Mouse (Mus musculus) adrenal gland, adult 2 months (tissue): ENCODE results near the gene Cyp46a1. TPM values are rescaled to one million over a fixed set of nuclear protein-coding genes. Genes with fewer than 3 reads are reported as not detected.

Experiments
- DNase-seq: peaks from one replicate; pipeline ENCODE4 v3.0.0; 2021
- polyA plus RNA-seq: library from polyadenylated mRNA; depleted of rRNA; stranded (reverse); fragments of >200 nt; gene quantifications from 2 replicates; pipeline ENCODE4 v1.2.3, GENCODE M21; 2012
- total RNA-seq, 2 experiments: library from RNA; stranded (reverse); gene quantifications; 2 replicates each; pipeline ENCODE4 v1.2.3; 2021

The Cyp46a1 gene
- total and polyA plus RNA-seq, 3 experiments, result 1.0 to 7.5 (median 1.6) TPM

- peak; percentile 87 for DNase-seq
Observed at GRCm38 (mm10) chr12:108363796-108364195, 29.6 kb downstream of the Cyp46a1 start.

- DNase-seq, result peak; percentile 25
Observed at GRCm38 (mm10) chr12:108365340-108365739, 31.2 kb downstream of the Cyp46a1 start.

GRCm38 (mm10) chr12:108365868-108366267, 31.7 kb downstream of the Cyp46a1 start:
- no peak for DNase-seq

DNA sequence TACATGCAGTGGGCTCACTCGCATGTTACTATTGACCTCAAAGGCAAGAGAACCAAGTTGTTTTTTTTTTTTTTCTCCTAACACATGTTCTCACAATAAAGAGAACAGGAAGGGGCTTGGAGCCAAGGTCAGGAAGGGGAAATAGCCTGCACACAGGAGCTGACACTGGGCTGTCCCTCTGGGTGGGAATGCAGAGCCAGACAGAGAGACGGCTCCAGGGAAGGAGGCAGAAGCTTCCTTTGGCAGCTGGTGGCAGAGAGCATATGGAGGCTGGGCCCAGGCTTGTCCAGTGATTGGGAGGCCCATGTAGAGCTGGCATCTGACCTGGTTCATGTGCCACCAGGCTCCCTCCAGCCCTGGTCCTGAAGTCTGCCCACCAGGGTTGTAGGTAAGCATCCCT, 33.7 kb downstream of the Cyp46a1 start:
- peak; percentile 22 for DNase-seq

GRCm38 (mm10) chr12:108368921-108369320, 34.7 kb downstream of the Cyp46a1 start:
- DNase-seq, result no peak

DNA sequence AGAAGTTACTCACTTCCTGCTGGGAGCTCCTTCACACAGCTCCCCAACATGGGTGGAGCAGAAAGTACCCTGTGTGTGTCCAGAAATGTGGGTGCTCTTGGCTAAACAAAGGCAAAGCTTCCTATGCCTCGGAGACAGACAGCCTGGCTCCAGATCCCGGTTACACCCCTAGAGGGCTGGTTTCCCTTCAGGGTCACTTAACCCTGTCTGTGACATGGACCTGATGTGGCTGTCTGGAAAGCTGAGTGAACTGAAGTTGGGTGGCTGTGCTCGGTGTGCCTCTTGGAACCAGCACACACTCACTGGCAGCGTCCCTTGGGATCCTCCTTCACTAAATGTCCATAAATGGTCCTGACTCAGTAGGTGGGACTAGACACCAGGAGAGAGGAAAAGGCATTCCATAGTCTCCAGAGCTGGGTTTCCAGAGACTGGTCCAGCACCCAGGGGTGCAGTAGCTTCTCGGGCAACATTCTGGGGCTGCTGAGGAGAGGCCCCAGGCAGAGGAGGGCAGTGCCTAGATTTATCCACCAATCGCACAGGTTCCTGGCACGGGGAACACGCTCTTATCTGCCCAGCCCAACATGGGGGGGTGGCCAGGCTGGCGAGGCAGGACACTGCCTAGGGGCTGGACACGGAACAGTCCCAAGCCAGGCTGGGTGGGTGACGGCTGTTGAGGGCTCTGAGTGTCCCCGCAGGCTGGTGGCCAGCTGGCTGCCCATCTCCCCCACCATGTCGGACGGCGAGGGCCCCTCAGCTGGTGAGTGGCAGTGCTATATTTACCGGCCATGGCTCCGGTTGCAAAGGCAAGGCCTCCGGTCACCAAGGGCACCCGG, 36.6 kb downstream of the Cyp46a1 start, which contains the start of gene Eml1:
Gene Eml1, plus strand, starts transcription at position 362 of the 833 bp plus-strand sequence.
- DNase-seq, result peak; percentile 40

DNA sequence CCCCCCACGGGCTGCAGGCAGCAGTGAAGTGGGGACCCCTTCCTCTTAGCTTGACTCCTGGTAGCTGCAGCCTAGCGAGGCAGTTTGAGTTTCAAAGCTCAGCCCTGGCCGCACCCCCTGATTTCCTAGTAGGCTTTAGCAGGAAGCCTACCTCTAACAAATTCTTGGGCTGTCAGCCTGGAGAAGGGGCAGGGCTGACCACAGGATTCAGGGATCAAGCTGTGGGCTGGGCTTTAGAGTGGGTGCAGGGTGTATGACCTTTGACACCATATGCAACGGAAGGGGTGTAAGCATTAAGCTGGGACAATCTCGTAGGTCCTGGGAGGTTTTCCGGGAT, 37.2 kb downstream of the Cyp46a1 start:
- no peak for DNase-seq

- DNase-seq, result no peak
Observed at GRCm38 (mm10) chr12:108372241-108372640, 38.1 kb downstream of the Cyp46a1 start.

DNA sequence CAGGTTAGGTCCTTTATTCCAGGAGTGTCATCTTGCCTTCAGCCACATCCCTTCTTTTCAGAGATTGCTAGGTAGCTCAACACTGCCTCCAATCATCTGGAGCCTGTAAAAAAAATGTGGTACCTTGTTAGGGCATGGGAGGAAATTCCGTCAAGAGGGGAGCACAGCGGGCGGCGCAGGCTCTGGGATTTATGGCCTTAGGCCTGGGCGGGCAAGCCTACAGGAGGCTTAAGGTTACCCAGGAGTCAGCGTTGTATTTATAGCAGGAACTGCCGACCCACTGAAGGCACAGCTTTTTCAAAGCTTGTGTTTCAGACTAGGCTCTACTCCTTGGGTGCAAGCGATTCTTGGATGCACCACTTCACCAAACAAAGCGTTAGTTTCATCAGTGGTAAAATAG, 39.4 kb downstream of the Cyp46a1 start:
- DNase-seq, result no peak

- DNase-seq, result no peak
Observed at GRCm38 (mm10) chr12:108374689-108375088, 40.5 kb downstream of the Cyp46a1 start.

DNA sequence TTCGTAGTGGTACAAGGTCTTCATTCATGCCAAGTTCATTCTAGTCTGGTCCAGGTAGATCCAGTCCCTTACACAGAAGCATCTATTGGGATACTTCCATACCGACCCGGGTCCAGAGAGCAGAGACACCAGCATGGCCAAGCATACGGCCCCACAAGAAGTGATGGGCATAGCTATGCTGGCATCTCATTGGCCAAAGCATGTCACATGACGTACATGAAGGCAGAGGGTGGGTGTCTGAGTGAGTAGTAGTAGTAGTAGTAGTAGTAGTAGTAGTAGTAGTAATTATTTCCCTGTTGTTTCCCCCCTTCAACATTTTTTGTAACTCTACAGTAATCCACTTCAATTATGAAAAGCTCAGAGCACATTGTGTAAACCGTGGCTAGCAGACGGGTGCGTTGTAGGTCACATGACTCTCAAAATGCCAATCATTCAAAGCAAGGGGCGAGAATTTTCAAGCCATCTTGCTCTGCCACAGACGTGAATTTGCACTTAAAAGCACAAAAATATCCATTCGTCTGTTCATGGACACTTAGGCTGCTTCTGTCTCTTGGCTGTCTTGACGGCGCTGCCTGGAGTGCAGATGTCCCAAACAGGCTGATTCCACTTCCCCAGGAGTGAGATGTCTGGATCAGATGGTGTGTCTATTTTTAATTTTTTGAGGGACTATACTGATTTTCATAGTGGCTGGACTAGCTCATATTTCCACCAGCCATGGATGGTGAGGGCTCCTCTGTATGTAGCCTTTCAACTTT, 44.4 kb downstream of the Cyp46a1 start:
- no peak for DNase-seq

DNA sequence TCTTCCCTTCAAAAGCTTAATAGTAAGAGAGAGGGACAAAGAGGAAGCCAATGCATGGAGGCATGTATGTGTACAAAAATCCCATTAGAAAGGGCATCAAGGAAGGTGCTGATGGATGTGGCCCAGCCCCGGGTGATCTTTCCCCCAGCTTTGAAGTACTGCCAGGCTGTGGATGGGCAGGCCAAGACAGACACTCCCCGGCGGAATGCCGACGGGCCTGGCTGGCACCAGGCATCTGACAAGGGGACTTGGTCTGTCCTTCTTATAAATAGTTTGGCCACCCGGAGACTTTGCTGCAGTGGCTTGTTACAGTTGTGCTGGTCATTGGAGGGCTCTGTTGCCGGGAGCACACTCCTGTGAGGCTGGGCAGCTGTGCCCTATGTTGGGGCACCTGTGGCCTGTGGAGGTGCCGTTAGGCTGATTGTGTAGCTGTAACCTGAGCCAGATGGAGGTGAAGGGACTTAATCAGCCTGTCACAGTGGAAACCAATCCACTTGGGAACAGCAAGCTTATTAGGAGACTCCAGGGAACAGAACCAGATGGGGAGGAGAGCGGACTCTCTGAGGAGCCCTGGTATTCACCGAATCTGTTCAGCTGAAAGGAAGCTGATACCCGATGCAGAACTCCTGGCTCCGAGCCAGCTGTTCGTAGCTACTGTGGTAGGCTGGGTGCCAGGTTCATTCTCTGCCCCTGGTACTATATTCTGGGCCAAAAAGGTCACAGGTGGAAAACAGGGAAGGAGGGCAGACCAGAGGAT, 52.5 kb downstream of the Cyp46a1 start:
- peak; percentile 59 for DNase-seq

DNA sequence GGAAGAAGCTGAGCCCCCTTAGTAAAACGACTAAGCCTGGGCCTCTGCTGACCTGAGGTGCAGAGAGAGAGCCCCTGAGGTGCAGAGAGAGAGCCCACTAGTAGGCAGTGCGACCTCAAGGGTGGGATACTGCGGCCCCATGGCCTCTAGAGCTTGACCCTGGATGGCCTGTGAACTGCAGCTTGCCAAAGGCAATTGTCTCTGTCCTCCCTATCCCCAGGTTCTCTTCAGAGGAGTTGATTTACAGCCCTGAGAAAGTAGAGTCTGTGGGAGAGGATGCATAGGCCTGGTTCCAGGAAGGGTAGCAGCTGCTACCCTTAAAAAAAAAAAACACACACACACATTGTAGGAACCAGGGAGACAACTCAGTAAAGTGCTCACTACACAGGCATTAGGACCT, 55.5 kb downstream of the Cyp46a1 start:
- DNase-seq, result no peak

- peak; percentile 82 for DNase-seq
Observed at GRCm38 (mm10) chr12:108392254-108393044, 58.3 kb downstream of the Cyp46a1 start.

DNA sequence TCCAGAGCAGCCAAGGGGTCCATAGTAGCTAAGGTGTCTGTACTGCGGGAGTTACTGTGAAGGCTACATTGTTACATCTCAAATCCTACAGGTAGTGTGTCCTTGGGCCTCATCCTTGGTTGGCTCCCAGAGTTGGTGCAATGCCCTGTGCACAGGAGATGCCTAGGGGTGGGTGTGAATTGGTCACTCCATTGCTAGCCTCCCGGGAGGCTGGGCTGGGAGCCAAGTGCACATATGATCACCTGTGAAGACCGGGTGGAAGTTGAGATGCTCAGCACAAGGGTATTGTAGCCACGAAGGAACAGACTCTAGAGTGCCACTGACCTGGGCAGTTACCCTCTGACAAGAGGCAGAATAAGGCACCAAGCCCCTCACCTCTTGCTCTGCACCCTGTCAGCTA, 58.9 kb downstream of the Cyp46a1 start:
- no peak for DNase-seq

GRCm38 (mm10) chr12:108393637-108394036, 59.5 kb downstream of the Cyp46a1 start:
- DNase-seq, result peak; percentile 98

- no peak for DNase-seq
Observed at GRCm38 (mm10) chr12:108394534-108395284, 60.5 kb downstream of the Cyp46a1 start.

DNA sequence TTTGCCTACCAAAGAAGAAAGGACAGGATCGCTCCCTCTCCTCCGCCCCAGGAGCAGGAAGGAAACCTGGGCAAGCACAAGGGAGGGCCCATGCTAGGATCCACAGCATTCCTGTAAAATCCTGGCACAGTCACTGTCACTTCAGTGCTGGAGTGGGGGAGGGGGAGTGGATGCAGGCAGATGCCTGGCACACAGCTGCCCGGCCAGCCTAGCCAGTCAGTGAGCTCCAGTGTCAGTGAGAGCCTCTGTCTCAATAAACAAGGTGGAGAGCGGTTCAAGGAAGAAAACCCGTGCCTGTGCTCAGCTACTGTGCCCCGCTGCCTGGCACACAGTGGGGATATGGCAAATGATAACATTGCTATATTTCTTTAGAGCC, 61.1 kb downstream of the Cyp46a1 start:
- no peak for DNase-seq

DNA sequence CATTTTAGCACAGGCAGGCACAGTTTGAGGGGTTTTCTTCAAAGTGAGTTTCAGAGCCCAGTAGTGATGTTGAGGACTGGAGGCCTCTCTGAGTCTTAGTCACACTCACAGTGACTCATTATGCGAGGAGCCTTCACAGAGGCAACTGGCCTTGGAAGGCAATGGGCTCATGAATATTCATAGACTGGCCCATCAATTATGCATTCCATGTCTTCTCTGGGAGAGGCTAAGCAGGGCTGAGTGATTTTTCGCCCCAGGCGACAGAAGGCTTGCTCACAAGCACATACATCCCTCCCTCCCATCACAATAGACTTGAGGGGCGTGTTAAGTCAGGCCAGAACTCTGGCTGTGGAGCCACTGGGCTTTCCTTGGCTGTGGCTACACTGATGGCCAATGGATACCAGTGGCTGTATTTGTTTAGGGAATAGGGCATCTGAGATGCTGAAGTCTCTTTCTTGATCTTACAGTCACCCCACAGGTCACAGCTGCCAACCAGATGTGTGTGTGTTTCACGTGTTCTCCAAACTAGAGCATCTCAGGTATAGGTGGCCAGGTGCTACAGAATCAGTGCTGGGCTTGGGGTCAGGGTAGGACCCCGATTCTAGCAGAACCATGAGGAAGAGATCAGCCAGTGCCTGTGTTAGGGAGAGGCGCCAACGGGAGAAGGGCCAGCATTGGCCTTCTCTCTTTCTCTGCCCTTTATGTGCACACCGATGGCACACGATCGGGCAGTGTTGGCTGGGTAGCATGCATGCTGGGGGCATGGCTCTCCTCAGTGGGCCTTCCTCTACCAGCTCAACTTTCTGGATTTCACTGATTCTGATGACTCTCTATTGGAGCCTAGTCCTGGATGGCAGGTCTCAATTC, 62.1 kb downstream of the Cyp46a1 start:
- DNase-seq, result peak; percentile 79

DNA sequence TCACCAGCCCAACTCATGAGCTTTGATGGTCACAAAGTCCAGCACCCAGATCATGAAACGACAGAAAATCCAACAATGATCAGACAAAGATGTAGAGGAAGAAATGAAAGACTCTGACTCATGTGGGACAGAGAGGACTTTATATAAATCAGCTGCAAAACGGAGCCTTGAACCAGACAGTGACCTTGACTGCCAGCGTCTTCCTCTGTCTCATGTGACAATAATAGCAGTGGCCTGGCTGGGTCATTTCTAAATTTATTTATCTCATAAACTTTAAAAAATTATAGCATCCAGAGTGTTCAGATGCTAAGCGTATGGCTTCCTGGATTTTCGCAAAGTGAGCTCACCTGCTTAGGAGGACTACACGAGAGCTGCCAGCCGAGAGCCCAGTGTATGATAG, 64.5 kb downstream of the Cyp46a1 start:
- DNase-seq, result peak; percentile 76
